Mouse (Mus musculus): ENCODE measurements around the gene Pex19. TPM values are rescaled to one million over a fixed set of nuclear protein-coding genes. Genes with fewer than 3 reads are reported as not detected.
A peak's percentile ranks its signal among the peaks of the same experiment; 100 is the strongest.

The Pex19 gene
- total RNA-seq (2014; rRNA removed) (154 and 200 TPM in 2 replicates), polyA plus RNA-seq (2015; fragmentation: Nextera tagmentation; extraction: Ambion mirVana) (140 and 146 TPM in 2 replicates)

DNA sequence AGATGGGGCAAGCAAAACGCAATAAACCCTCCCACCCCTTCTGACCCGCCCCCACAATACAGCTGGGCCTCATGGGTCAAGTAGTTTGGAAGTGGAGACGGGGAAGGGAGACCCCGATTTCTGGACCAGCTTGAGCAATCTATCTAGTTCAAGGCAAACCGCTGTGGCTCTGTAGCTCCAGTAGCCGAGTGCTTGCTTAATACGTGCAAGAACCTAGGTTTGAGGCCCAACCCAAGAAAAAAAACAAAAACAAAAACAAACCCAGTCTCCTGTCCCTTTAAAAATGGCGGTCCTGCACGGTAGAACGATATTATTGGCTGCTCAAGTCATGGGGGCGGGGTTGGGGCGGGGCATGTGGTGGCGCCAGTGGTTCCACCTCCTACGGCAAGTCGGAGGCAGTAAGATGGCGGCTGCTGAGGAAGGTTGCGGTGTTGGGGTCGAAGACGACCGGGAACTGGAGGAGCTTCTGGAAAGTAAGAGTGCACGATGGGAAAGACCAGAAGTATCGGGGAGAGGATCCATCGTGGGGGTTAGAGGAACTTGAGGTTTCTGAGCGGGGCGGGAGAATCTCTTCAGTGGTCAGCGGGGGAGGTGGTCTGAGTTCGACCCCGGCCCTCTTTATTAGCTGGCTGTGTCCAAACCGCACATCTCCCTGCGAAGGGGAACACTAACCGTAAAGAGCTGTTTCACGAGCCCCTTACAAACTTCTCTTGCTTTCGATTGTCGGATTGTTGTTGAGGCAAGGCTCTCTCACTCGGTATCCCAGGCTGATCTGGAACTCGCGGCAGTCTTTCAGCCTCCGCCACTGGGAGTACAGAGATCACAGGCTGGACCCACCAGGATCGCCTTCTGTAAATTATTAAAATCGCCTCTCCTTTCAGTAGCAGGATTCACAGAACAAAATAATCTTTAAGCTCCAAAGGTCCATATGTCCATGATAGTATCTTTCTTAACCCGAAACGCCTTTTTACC is at the start of gene Pex19:
Gene Pex19, plus strand, starts transcription at position 380 of the 972 bp plus-strand sequence.
- WGBS, result 1% methylated on average over 42 of the region's 42 CpGs
- peak; percentile 96 for ATAC-seq (ENCODE audit: low FRiP score)
- DNase-seq (ENCODE audit: low spot score), result peak; percentile 94
- Histone ChIP-seq H3K9me3 (ENCODE audit: low read length) (no peaks in the 10 kb centered on the region), H3K27ac (ENCODE audit: low read depth, low read length) (no peak within 1 kb of the TSS), H3K9ac (replicated peaks; ENCODE audit: low read length, poor library complexity, severe bottlenecking) (peak within 1 kb of the TSS; percentile 64), H3K4me1 (ENCODE audit: insufficient read depth, low read length) (0 out of 2 replicates have a peak, but pooled peaks cover 9% of the 10 kb centered on the region), H3K4me2 (ENCODE audit: low read depth, low read length, poor library complexity, severe bottlenecking) (peak within 1 kb of the TSS; percentile 73), H3K36me3 (ENCODE audit: insufficient read depth, low read length) (peaks cover 29% of the 10 kb centered on the region), H3K27me3 (ENCODE audit: insufficient read depth, low read length) (no peaks in the 10 kb centered on the region), H3K4me3 (ENCODE audit: low read depth, low read length) (peak within 1 kb of the TSS; percentile 66)
- no peak for TF ChIP-seq CTCF (IDR thresholded peaks at IDR 0.05)

DNA sequence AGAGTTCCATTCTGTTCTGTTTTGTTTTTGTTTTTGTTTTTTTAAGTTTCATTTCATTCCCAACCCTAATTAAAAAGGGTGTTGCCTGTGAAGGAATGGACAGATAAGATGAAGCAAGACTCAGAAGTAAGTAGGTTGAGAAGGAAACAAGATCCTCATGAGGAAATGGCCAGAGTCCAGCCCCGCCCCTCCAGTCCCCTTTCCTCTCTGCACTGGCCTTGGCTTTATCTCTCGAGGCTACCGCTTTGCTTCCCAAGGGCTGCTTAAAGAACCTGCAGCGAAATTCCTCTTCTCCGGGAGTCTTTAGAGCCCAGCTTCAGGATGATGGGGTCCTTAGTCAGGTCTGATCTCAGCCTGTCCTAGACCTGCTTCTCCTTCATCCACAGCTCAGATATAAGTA is 48.6 kb upstream of the Pex19 start:
- ATAC-seq (ENCODE audit: low FRiP score) (no peak), DNase-seq (ENCODE audit: low spot score) (no peak)
- Histone ChIP-seq H3K27ac (ENCODE audit: low read depth, low read length) (no peak overlapping the region), H3K9me3 (ENCODE audit: low read length) (no peaks in the 10 kb centered on the region), H3K4me2 (ENCODE audit: low read depth, low read length, poor library complexity, severe bottlenecking) (no peak overlapping the region), H3K9ac (replicated peaks; ENCODE audit: low read length, poor library complexity, severe bottlenecking) (no peak overlapping the region), H3K4me1 (ENCODE audit: insufficient read depth, low read length) (no peaks in the 10 kb centered on the region), H3K36me3 (ENCODE audit: insufficient read depth, low read length) (peaks cover 43% of the 10 kb centered on the region), H3K27me3 (ENCODE audit: insufficient read depth, low read length) (no peaks in the 10 kb centered on the region), H3K4me3 (ENCODE audit: low read depth, low read length) (no peak overlapping the region)
- WGBS, result 74% methylated on average over 5 of the region's 5 CpGs
- TF ChIP-seq CTCF (IDR thresholded peaks at IDR 0.05), result no peak

- DNase-seq (ENCODE audit: low spot score) (peak; percentile 98), ATAC-seq (ENCODE audit: low FRiP score) (peak; percentile 97)
- H3K4me1 ChIP-seq (ENCODE audit: insufficient read depth, low read length), result peaks cover 8% of the 10 kb centered on the region; the same call in 1 of the 2 replicates
- TF ChIP-seq CTCF (IDR thresholded peaks at IDR 0.05), result peak; percentile 56
- H3K27ac ChIP-seq (ENCODE audit: low read depth, low read length), result peak within 1 kb of the TSS; percentile 92
- H3K4me2 ChIP-seq (ENCODE audit: low read depth, low read length, poor library complexity, severe bottlenecking), result peak within 1 kb of the TSS; percentile 66
- peak within 1 kb of the TSS; percentile 86 for H3K9ac ChIP-seq (replicated peaks; ENCODE audit: low read length, poor library complexity, severe bottlenecking)
- H3K4me3 ChIP-seq (ENCODE audit: low read depth, low read length), result peak within 1 kb of the TSS; percentile 89
- peaks cover 22% of the 10 kb centered on the region for H3K36me3 ChIP-seq (ENCODE audit: insufficient read depth, low read length)
- H3K27me3 ChIP-seq (ENCODE audit: insufficient read depth, low read length), result no peaks in the 10 kb centered on the region
- H3K9me3 ChIP-seq (ENCODE audit: low read length), result no peaks in the 10 kb centered on the region
- WGBS, result under 1% methylated on average over 40 of the region's 40 CpGs
These were observed 44.3 kb upstream of the Pex19 start, which contains the start of the genes Copa and Ncstn for GRCm38 (mm10) chr1:172082101-172082898. Copa (plus strand) TSS chr1:172082529. Ncstn (minus strand) TSS chr1:172082795.

- Histone ChIP-seq H3K27me3 (ENCODE audit: insufficient read depth, low read length) (no peaks in the 10 kb centered on the region), H3K4me2 (ENCODE audit: low read depth, low read length, poor library complexity, severe bottlenecking) (peak overlapping the region; percentile 66), H3K9ac (replicated peaks; ENCODE audit: low read length, poor library complexity, severe bottlenecking) (peak overlapping the region; percentile 86), H3K4me3 (ENCODE audit: low read depth, low read length) (peak overlapping the region; percentile 89), H3K4me1 (ENCODE audit: insufficient read depth, low read length) (peaks cover 8% of the 10 kb centered on the region; the same call in 1 of the 2 replicates), H3K27ac (ENCODE audit: low read depth, low read length) (peak overlapping the region; percentile 92), H3K36me3 (ENCODE audit: insufficient read depth, low read length) (peaks cover 18% of the 10 kb centered on the region; the same call in 1 of the 2 replicates), H3K9me3 (ENCODE audit: low read length) (no peaks in the 10 kb centered on the region)
- 2% methylated on average over 24 of the region's 24 CpGs for whole genome bisulfite sequencing
- peak; percentile 65 for ATAC-seq (ENCODE audit: low FRiP score)
- no peak for TF ChIP-seq CTCF (IDR thresholded peaks at IDR 0.05)
- DNase-seq (ENCODE audit: low spot score), result no peak
These were observed 43.6 kb upstream of the Pex19 start for GRCm38 (mm10) chr1:172082899-172083445.

- peaks cover 57% of the 10 kb centered on the region for H3K36me3 ChIP-seq (ENCODE audit: insufficient read depth, low read length)
- no peaks in the 10 kb centered on the region for H3K27me3 ChIP-seq (ENCODE audit: insufficient read depth, low read length)
- H3K4me2 ChIP-seq (ENCODE audit: low read depth, low read length, poor library complexity, severe bottlenecking), result no peak overlapping the region
- H3K9ac ChIP-seq (replicated peaks; ENCODE audit: low read length, poor library complexity, severe bottlenecking), result no peak overlapping the region
- H3K4me1 ChIP-seq (ENCODE audit: insufficient read depth, low read length), result no peaks in the 10 kb centered on the region
- no peak for ATAC-seq (ENCODE audit: low FRiP score)
- DNase-seq (ENCODE audit: low spot score), result no peak
- no peak overlapping the region for H3K4me3 ChIP-seq (ENCODE audit: low read depth, low read length)
- TF ChIP-seq CTCF (IDR thresholded peaks at IDR 0.05), result no peak
- no peak overlapping the region for H3K27ac ChIP-seq (ENCODE audit: low read depth, low read length)
- WGBS, result 59% methylated on average over 3 of the region's 3 CpGs
- no peaks in the 10 kb centered on the region for H3K9me3 ChIP-seq (ENCODE audit: low read length)
These were observed 33.0 kb upstream of the Pex19 start for GRCm38 (mm10) chr1:172093522-172093921.

All from midbrain, postnatal 0 days (tissue).